In genomic region chr2:131495256-131495655, GRCm38 (mm10) we compare ENCODE assay signal across 20 mouse cellular contexts. TPM values are rescaled to one million over a fixed set of nuclear protein-coding genes. Genes with fewer than 3 reads are reported as not detected.
DNase-seq lines count a peak whose midpoint lies in the region; ATAC-seq and TF ChIP-seq lines count a peak whose summit lies in the region.
"Had no signal": no experiment of that assay in that cellular context is flagged by ENCODE, and none has a peak within 500 bp of the region (broad histone marks: within the 10 kb centered on the region; RNA-seq: fewer than 3 reads in every experiment).

No protein-coding gene starts in this region.

- no peak for ATAC-seq in liver, embryonic 14.5 days (ENCODE audit: insufficient read depth)
- ATAC-seq in megakaryocyte progenitor cell, adult 5-6 weeks (replicated peaks; ENCODE audit: poor library complexity) = no peak
- ATAC-seq: midbrain, embryonic 16.5 days had no signal

- peak overlapping the region; percentile 55 for H3K27ac ChIP-seq in liver, embryonic 14.5 days
- H3K27ac ChIP-seq: embryonic facial prominence, embryonic 10.5 days; kidney, postnatal 0 days; limb, embryonic 12.5 days; midbrain, embryonic 10.5 days; stomach, embryonic 15.5 days had no signal

- no peak for TF ChIP-seq EP300 in liver, embryonic 14.5 days (IDR thresholded peaks at IDR 0.05; ENCODE audit: low read depth)

- H3K36me3 ChIP-seq in liver, embryonic 14.5 days (replicated peaks; ENCODE audit: control insufficient read depth, insufficient read depth, low read depth) = peaks cover 2% of the 10 kb centered on the region; the same call in 1 of the 2 replicates
- H3K36me3 ChIP-seq: embryonic facial prominence, embryonic 10.5 days; heart, embryonic 12.5 days; limb, embryonic 12.5 days; midbrain, embryonic 10.5 days; stomach, embryonic 15.5 days had no signal

- peak overlapping the region; percentile 67 for H3K9ac ChIP-seq in liver, embryonic 14.5 days (replicated peaks)
- H3K9ac ChIP-seq: heart, embryonic 12.5 days; limb, embryonic 12.5 days; stomach, embryonic 15.5 days had no signal

- H3K4me1 ChIP-seq in liver, embryonic 14.5 days (replicated peaks; ENCODE audit: control insufficient read depth in 2 of 2, insufficient read depth in 2 of 2, low read length in 1 of 2) = peaks cover 63 to 70% of the 10 kb centered on the region in 2 experiments

- no peaks in the 10 kb centered on the region for H3K9me3 ChIP-seq in liver, embryonic 14.5 days (ENCODE audit: control insufficient read depth, low read length)
- H3K9me3 ChIP-seq: embryonic facial prominence, embryonic 10.5 days; heart, embryonic 12.5 days; limb, embryonic 12.5 days; midbrain, embryonic 10.5 days; stomach, embryonic 15.5 days had no signal

- TF ChIP-seq CTCF in liver, embryonic 14.5 days (IDR thresholded peaks at IDR 0.05; ENCODE audit: low read depth) = no peak

- peak; percentile 89 for DNase-seq in heart, adult 11 months
- DNase-seq in heart, postnatal 36 days = no peak
- DNase-seq in lung, postnatal 10 days = peak; percentile 28
- DNase-seq in lung, postnatal 36 days = no peak
- DNase-seq in liver, embryonic 14.5 days (ENCODE audit: low read depth in 3 of 3, low spot score in 3 of 3) = no peak
- DNase-seq in thymus, adult 18-20 months = no peak
- DNase-seq: adrenal gland, adult 2 months; cerebellum, adult 11 months; heart, postnatal 10 days; kidney, adult 18-20 months; lung, adult 2 months; thymus, postnatal 36 days had no signal

- peak overlapping the region; percentile 82 for H3K4me2 ChIP-seq in liver, embryonic 14.5 days (ENCODE audit: low read depth)
- H3K4me2 ChIP-seq: heart, embryonic 12.5 days; limb, embryonic 12.5 days; stomach, embryonic 15.5 days had no signal

- H3K27me3 ChIP-seq in liver, embryonic 14.5 days (ENCODE audit: control insufficient read depth, insufficient read depth, low read length) = no peaks in the 10 kb centered on the region; the same call in 1 of the 2 replicates
- H3K27me3 ChIP-seq: heart, embryonic 12.5 days; limb, embryonic 12.5 days; stomach, embryonic 15.5 days had no signal

- H3K4me3 ChIP-seq in liver, embryonic 14.5 days (ENCODE audit: insufficient read depth in 1 of 2, low read depth in 2 of 2, low read length in 2 of 2) = peak overlapping the region in 1 of 2 experiments; percentile 98; a peak in 2 of 4 replicates
- H3K4me3 ChIP-seq: embryonic facial prominence, embryonic 10.5 days; heart, embryonic 12.5 days; limb, embryonic 12.5 days; midbrain, embryonic 10.5 days; stomach, embryonic 15.5 days had no signal

- intact Hi-C loops in heart, postnatal 36 days (cut with DNase I) = loop anchor here (5.0 kb wide), 1 partner anchor 33 kb away; no protein-coding TSS in a partner anchor

- WGBS in liver, embryonic 14.5 days (ENCODE audit: insufficient replicate concordance) = 75% methylated on average over 3 of the region's 3 CpGs

RNA-seq across cellular contexts. Expression of gene Smox, which starts 4.0 kb away (rescaled TPM):
- 10 to 100 TPM; 21.4 to 22.2 TPM for total RNA-seq in heart, postnatal 36 days (2021)
- 58.1 and 75.0 TPM in 2 replicates for polyA plus RNA-seq in liver, embryonic 14.5 days (2012; rRNA removed)
- 70.4 and 85.8 TPM in 2 replicates for polyA plus RNA-seq in liver, embryonic 14.5 days (2014; fragmentation: Nextera tagmentation; extraction: Ambion mirVana)
- total RNA-seq in megakaryocyte progenitor cell, adult 5-6 weeks (2015) = 4.6 and 5.7 TPM in 2 replicates
- total RNA-seq in megakaryocyte progenitor cell, adult 5-6 weeks (2017) = 7.8 and 8.7 TPM in 2 replicates

Comparison
In these comparisons a context has a peak if more than half of its experiments do, and no peak if none do; other contexts are left out.
1. DNase-seq: peak in heart, adult 11 months (single experiment) and lung, postnatal 10 days (single experiment); none in heart, postnatal 36 days (0 of 2), lung, postnatal 36 days (single experiment), liver, embryonic 14.5 days (0 of 3) and thymus, adult 18-20 months (0 of 2).